8 mouse cellular contexts compared by ENCODE assay signal in the genomic region with DNA sequence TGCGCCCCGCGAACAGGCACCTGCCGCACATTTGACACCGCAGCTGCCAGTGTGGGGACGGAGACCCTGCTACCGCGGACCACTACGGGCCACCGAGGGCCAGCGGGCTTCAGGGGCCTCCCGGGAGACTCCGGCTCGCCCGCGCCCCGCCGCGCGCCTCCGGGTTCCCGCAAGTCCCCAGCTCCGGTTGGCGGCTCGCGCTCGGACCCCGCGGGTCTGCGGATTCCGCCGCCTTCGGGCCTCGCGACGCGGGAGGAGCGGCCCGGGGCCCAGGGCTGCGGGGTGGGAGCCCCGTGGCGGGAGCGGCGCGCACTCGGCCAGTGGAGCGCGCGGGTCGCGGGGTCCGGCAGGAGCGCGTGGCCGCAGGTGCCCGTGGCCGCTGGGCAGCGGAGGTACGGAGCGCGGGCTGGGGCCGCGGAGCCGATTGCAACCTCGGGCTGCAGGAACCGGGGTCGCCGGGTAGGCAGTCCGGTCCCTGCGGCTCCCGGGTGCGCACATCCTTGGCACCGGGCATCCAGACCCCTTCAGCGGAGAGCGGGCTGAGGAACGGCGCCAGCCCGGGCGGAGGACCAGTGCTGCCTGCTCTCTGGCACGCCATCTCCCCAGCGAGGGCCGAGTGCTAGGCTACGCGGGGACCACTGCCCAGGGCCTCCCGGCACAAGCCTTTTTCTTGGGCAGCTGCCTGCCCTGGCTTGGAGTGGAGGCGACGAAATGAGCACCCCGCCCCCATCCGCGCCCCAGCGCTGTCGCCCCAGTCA. TPM values are rescaled to one million over a fixed set of nuclear protein-coding genes. Genes with fewer than 3 reads are reported as not detected.
DNase-seq lines count a peak whose midpoint lies in the region; ATAC-seq lines count a peak whose summit lies in the region.

No protein-coding gene starts in this region.

- ATAC-seq in CD4-positive, CD25-positive, alpha-beta regulatory T cell, adult 4 months = no peak

- peak; percentile 7 for DNase-seq in CD4-positive, CD25-positive, alpha-beta regulatory T cell, adult 2 months (ENCODE audit: low read depth, low spot score)
- peak; percentile 6 for DNase-seq in thymus, postnatal 14 days
- DNase-seq in thymus, postnatal 0 days (ENCODE audit: low spot score) = no peak
- DNase-seq in frontal cortex, postnatal 10 days (ENCODE audit: low spot score in 2 of 2) = peak; percentile 15 to 35
- peak; percentile 10 for DNase-seq in kidney, postnatal 14 days
- DNase-seq in mesoderm, embryonic 11.5 days (ENCODE audit: low read depth, low spot score) = peak; percentile 23
- DNase-seq in testis, postnatal 10 days (ENCODE audit: low spot score) = peak; percentile 50

RNA-seq across cellular contexts. Expression of gene Ankrd34b, which starts 0.8 kb away (rescaled TPM):
- polyA plus RNA-seq in CD4-positive, CD25-positive, alpha-beta regulatory T cell, adult 4 months (2017; shearing (Covaris generic)) = under 1 TPM; 0.22 to 0.63 TPM
- 0.04 TPM in 1 of 2 replicates, not detected in the other for polyA plus RNA-seq in thymus, postnatal 0 days (2015; fragmentation: Nextera tagmentation; extraction: Ambion mirVana)

RNA-seq across cellular contexts. Expression of gene Fam151b, which starts 57.3 kb away (rescaled TPM):
- under 1 TPM in 1 of 2 experiments, not detected in 1; 0.44 TPM for polyA plus RNA-seq in CD4-positive, CD25-positive, alpha-beta regulatory T cell, adult 4 months (2017; shearing (Covaris generic))
- 0.18 and 0.46 TPM in 2 replicates for polyA plus RNA-seq in thymus, postnatal 0 days (2015; fragmentation: Nextera tagmentation; extraction: Ambion mirVana)
